ENCODE assay signal across 18 mouse cellular contexts in the genomic region with DNA sequence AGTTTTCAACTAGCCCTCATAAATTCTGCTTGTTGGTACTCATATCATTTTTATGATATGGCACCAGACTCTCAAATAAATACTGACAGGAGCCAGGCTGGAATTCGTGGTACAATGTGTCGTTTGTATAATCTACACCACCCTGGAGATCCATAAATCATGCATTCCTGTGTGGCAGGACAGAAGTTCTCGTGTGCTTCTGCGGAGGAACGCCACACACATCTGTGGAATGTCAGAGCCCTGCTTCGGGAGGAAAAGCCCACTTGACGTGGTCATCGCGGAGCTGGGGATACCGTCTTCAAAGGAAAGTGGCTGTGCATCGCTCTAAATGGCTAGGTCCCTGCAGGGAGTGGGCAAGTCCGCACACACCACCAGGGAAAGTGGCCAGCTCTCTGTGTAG. TPM values are rescaled to one million over a fixed set of nuclear protein-coding genes. Genes with fewer than 3 reads are reported as not detected.
DNase-seq lines count a peak whose midpoint lies in the region; ATAC-seq lines count a peak whose summit lies in the region.
"Had no signal": no experiment of that assay in that cellular context is flagged by ENCODE, and none has a peak within 500 bp of the region (broad histone marks: within the 10 kb centered on the region; RNA-seq: fewer than 3 reads in every experiment).

No protein-coding gene starts in this region.

- WGBS in heart, embryonic 10.5 days, result 28% methylated on average over 12 of the region's 12 CpGs
- 26% methylated on average over 12 of the region's 12 CpGs for WGBS in kidney, embryonic 15.5 days
- WGBS in limb, embryonic 11.5 days, result 32% methylated on average over 12 of the region's 12 CpGs

- H3K9ac ChIP-seq in kidney, embryonic 15.5 days, result no peak overlapping the region
- no peak overlapping the region for H3K9ac ChIP-seq in limb, embryonic 11.5 days (ENCODE audit: low read length)
- H3K9ac ChIP-seq: embryonic facial prominence, embryonic 12.5 days; liver, postnatal 0 days; midbrain, embryonic 13.5 days had no signal

- peak overlapping the region; percentile 47; the same call in 1 of the 2 replicates for H3K27ac ChIP-seq in heart, embryonic 10.5 days
- H3K27ac ChIP-seq in kidney, embryonic 15.5 days, result no peak overlapping the region
- H3K27ac ChIP-seq in limb, embryonic 11.5 days (replicated peaks; ENCODE audit: low read depth, low read length), result no peak overlapping the region
- H3K27ac ChIP-seq: embryonic facial prominence, embryonic 12.5 days; hindbrain, embryonic 10.5 days; macrophage; midbrain, embryonic 13.5 days had no signal

- 0 out of 2 replicates have a peak overlapping the region, but pooled peaks have one; percentile 29 for H3K4me3 ChIP-seq in heart, embryonic 10.5 days
- H3K4me3 ChIP-seq in kidney, embryonic 15.5 days (replicated peaks), result no peak overlapping the region
- H3K4me3 ChIP-seq in limb, embryonic 11.5 days (ENCODE audit: low read depth, low read length), result no peak overlapping the region
- H3K4me3 ChIP-seq: embryonic facial prominence, embryonic 12.5 days; hindbrain, embryonic 10.5 days; midbrain, embryonic 13.5 days had no signal

- H3K27me3 ChIP-seq in heart, embryonic 10.5 days (ENCODE audit: insufficient read depth, poor library complexity, severe bottlenecking), result no peaks in the 10 kb centered on the region
- peaks cover 28% of the 10 kb centered on the region for H3K27me3 ChIP-seq in kidney, embryonic 15.5 days
- no peaks in the 10 kb centered on the region for H3K27me3 ChIP-seq in limb, embryonic 11.5 days (ENCODE audit: control insufficient read depth, insufficient read depth, low read length)
- H3K27me3 ChIP-seq: embryonic facial prominence, embryonic 12.5 days had no signal

- no peaks in the 10 kb centered on the region for H3K36me3 ChIP-seq in heart, embryonic 10.5 days
- H3K36me3 ChIP-seq in kidney, embryonic 15.5 days, result no peaks in the 10 kb centered on the region
- H3K36me3 ChIP-seq in limb, embryonic 11.5 days (ENCODE audit: control insufficient read depth, insufficient read depth, low read length), result no peaks in the 10 kb centered on the region
- H3K36me3 ChIP-seq: embryonic facial prominence, embryonic 12.5 days; hindbrain, embryonic 10.5 days; midbrain, embryonic 13.5 days had no signal

- peaks cover 30% of the 10 kb centered on the region for H3K4me1 ChIP-seq in heart, embryonic 10.5 days
- peaks cover 19% of the 10 kb centered on the region for H3K4me1 ChIP-seq in kidney, embryonic 15.5 days
- H3K4me1 ChIP-seq in limb, embryonic 11.5 days (ENCODE audit: control insufficient read depth, insufficient read depth, low read length), result peaks cover 13% of the 10 kb centered on the region
- H3K4me1 ChIP-seq: midbrain, embryonic 13.5 days had no signal

- ATAC-seq in kidney, embryonic 15.5 days (replicated peaks; ENCODE audit: low FRiP score), result no peak
- ATAC-seq in limb, embryonic 11.5 days (ENCODE audit: insufficient number of reproducible peaks, low FRiP score, low TSS enrichment, low read depth), result no peak
- ATAC-seq: inflammation-experienced regulatory T-cells, adult 6 months; liver, postnatal 0 days; midbrain, embryonic 13.5 days had no signal

- H3K9me3 ChIP-seq in heart, embryonic 10.5 days, result no peaks in the 10 kb centered on the region
- no peaks in the 10 kb centered on the region for H3K9me3 ChIP-seq in kidney, embryonic 15.5 days (replicated peaks)
- H3K9me3 ChIP-seq in limb, embryonic 11.5 days (ENCODE audit: control insufficient read depth, low read length), result no peaks in the 10 kb centered on the region
- H3K9me3 ChIP-seq: embryonic facial prominence, embryonic 12.5 days; hindbrain, embryonic 10.5 days; midbrain, embryonic 13.5 days had no signal

- peak overlapping the region; percentile 20 for H3K4me2 ChIP-seq in kidney, embryonic 15.5 days
- no peak overlapping the region for H3K4me2 ChIP-seq in limb, embryonic 11.5 days (ENCODE audit: low read depth, severe bottlenecking)
- H3K4me2 ChIP-seq: embryonic facial prominence, embryonic 12.5 days; midbrain, embryonic 13.5 days had no signal

- no peak for DNase-seq in heart, embryonic 10.5 days (ENCODE audit: low spot score)
- no peak for DNase-seq in heart, adult 9 months (ENCODE audit: low spot score in 2 of 2)
- DNase-seq in kidney, postnatal 25 days, result no peak
- DNase-seq in embryo, embryonic 11 days, result peak; percentile 72
- DNase-seq in limb, embryonic 11.5 days (ENCODE audit: low spot score), result peak; percentile 53
- DNase-seq in right cerebral cortex, adult 18-20 months, result no peak
- DNase-seq in right cerebral cortex, postnatal 10 days (ENCODE audit: low spot score in 2 of 2), result no peak
- DNase-seq: adrenal gland, postnatal 14 days; cerebellum, adult 8-10 months; gastrocnemius, postnatal 14 days; liver, postnatal 0 days; right cerebral cortex, postnatal 14 days had no signal

RNA-seq across cellular contexts. Expression of a gene that starts 7.1 kb away (rescaled TPM):
- 25.8 and 27.8 TPM in 2 replicates for polyA plus RNA-seq in heart, embryonic 10.5 days (2016; fragmentation: Nextera tagmentation; extraction: Ambion mirVana)
- polyA plus RNA-seq in kidney, embryonic 15.5 days (2015; fragmentation: Nextera tagmentation; extraction: Ambion mirVana), result 9.6 and 11.2 TPM in 2 replicates
- 17.8 and 21.1 TPM in 2 replicates for polyA plus RNA-seq in limb, embryonic 11.5 days (2014; fragmentation: Nextera tagmentation; extraction: Ambion mirVana)
- polyA plus RNA-seq: inflammation-experienced regulatory T-cells, adult 6 months; macrophage had no signal

Comparison
In these comparisons a context has a peak if more than half of its experiments do, and no peak if none do; other contexts are left out.
1. DNase-seq: peak in embryo, embryonic 11 days (single experiment) and limb, embryonic 11.5 days (single experiment); none in heart, embryonic 10.5 days (single experiment), heart, adult 9 months (0 of 2), kidney, postnatal 25 days (0 of 2), right cerebral cortex, adult 18-20 months (single experiment) and right cerebral cortex, postnatal 10 days (0 of 2).